1 mouse cellular context compared by ENCODE assay signal in genomic region chr4:133599571-133600073, GRCm38 (mm10).
TF ChIP-seq lines count a peak whose summit lies in the region.

No protein-coding gene starts in this region.

TF ChIP-seq in CH12.LX, 34 proteins besides CTCF, POLR2A, EP300 and RAD21 (continued from another document):
- TF ChIP-seq NELFE (IDR thresholded peaks at IDR 0.05; ENCODE audit: low read depth, low read length): peak; percentile 64; the same call in 1 of the 2 replicates
- TF ChIP-seq MAX (IDR thresholded peaks at IDR 0.05; ENCODE audit: low read length): 0 out of 2 replicates have a peak, but pooled peaks have one; percentile 46
- peak; percentile 43 for TF ChIP-seq NRF1 (IDR thresholded peaks at IDR 0.05; ENCODE audit: low read depth, low read length)
- peak; percentile 52; the same call in 1 of the 2 replicates for TF ChIP-seq ELF1 (IDR thresholded peaks at IDR 0.05; ENCODE audit: low read depth, low read length)
TF ChIP-seq in CH12.LX: peak in this region for 10.
